Mouse (Mus musculus) embryonic facial prominence, embryonic 15.5 days (tissue): ENCODE results near the gene Tmprss11b. TPM values are rescaled to one million over a fixed set of nuclear protein-coding genes. Genes with fewer than 3 reads are reported as not detected.
"Not testable (repeated sequence)": the region's sequence is repeated elsewhere in the genome, so short reads cannot be mapped to it uniquely, and the experiment has no call there.

ENCODE experiments used
- ATAC-seq: fragments of 200-750 bp; cut with Nextera tagmentation; 2 replicates; pipeline ENCODE4 v1.8.0; 2017; ENCODE audit warnings: low read depth, moderate TSS enrichment; ENCODE audit not compliant: insufficient number of reproducible peaks, low FRiP score, low TSS enrichment
- H3K27ac ChIP-seq: fragments of 300-500 bp; sonication (generic); replicated peaks from 2 replicates; pipeline ENCODE4 v1.5.1; 2015; ENCODE audit warnings: mild to moderate bottlenecking, inconsistent platforms
- H3K27me3 ChIP-seq: fragments of 300-500 bp; sonication (generic); 2 replicates; pipeline ENCODE4 v1.6.1; 2015; ENCODE audit warnings: inconsistent platforms
- H3K36me3 ChIP-seq: fragments of 300-500 bp; sonication (generic); 2 replicates; pipeline ENCODE4 v1.6.1; 2015; ENCODE audit warnings: mild to moderate bottlenecking, inconsistent platforms
- H3K4me1 ChIP-seq: fragments of 300-500 bp; sonication (generic); 2 replicates; pipeline ENCODE4 v1.6.1; 2015; ENCODE audit warnings: inconsistent platforms
- H3K4me2 ChIP-seq: fragments of 300-500 bp; sonication (generic); replicated peaks from 2 replicates; pipeline ENCODE4 v1.6.1; 2015; ENCODE audit warnings: mild to moderate bottlenecking, inconsistent platforms
- H3K4me3 ChIP-seq: fragments of 300-500 bp; sonication (generic); replicated peaks from 2 replicates; pipeline ENCODE4 v1.5.1; 2015; ENCODE audit warnings: mild to moderate bottlenecking, inconsistent platforms
- H3K9ac ChIP-seq: fragments of 300-500 bp; sonication (generic); 2 replicates; pipeline ENCODE4 v1.6.1; 2015; ENCODE audit warnings: inconsistent platforms
- H3K9me3 ChIP-seq: fragments of 300-500 bp; sonication (generic); replicated peaks from 2 replicates; pipeline ENCODE4 v1.6.1; 2016; ENCODE audit warnings: inconsistent platforms
- WGBS: fragments of 180-500 bp; shearing (Covaris S2); methylation state at CpG from one replicate; pipeline ENCODE4 v1.1.7; 2015; 5-methylcytosine and 5-hydroxymethylcytosine counted together
- polyA plus RNA-seq: library from polyadenylated mRNA; unstranded; fragments of >200 nt; fragmentation: Nextera tagmentation; extraction: Ambion mirVana; gene quantifications from 2 replicates; pipeline ENCODE4 v1.2.1, GENCODE M21; 2015

Tmprss11b gene
- polyA plus RNA-seq: 3.0 and 3.5 TPM in 2 replicates

GRCm38 (mm10) chr5:86676262-86676661 lies at the start of gene Tmprss11b:
Gene Tmprss11b, minus strand, starts transcription at chr5:86676362.
- Histone ChIP-seq H3K36me3 (no peaks in the 10 kb centered on the region), H3K4me2 (no peak within 1 kb of the TSS), H3K9ac (no peak within 1 kb of the TSS), H3K9me3 (no peaks in the 10 kb centered on the region), H3K4me1 (no peaks in the 10 kb centered on the region), H3K4me3 (no peak within 1 kb of the TSS), H3K27ac (no peak within 1 kb of the TSS), H3K27me3 (no peaks in the 10 kb centered on the region)
- no peak for ATAC-seq
- 62% methylated on average over 5 of the region's 5 CpGs for WGBS

GRCm38 (mm10) chr5:86725021-86725420 lies 48.9 kb upstream of the Tmprss11b start:
- Histone ChIP-seq H3K4me1 (no peaks in the 10 kb centered on the region), H3K4me3 (no peak overlapping the region), H3K9ac (no peak overlapping the region), H3K27me3 (no peaks in the 10 kb centered on the region), H3K36me3 (no peaks in the 10 kb centered on the region), H3K4me2 (no peak overlapping the region), H3K27ac (no peak overlapping the region), H3K9me3 (no peaks in the 10 kb centered on the region)
- no peak for ATAC-seq

- Histone ChIP-seq H3K27ac (no peak overlapping the region), H3K36me3 (no peaks in the 10 kb centered on the region), H3K4me2 (no peak overlapping the region), H3K27me3 (no peaks in the 10 kb centered on the region), H3K4me3 (no peak overlapping the region), H3K9me3 (no peaks in the 10 kb centered on the region), H3K9ac (no peak overlapping the region), H3K4me1 (no peaks in the 10 kb centered on the region)
- no peak for ATAC-seq
- WGBS: 9% methylated on average over 2 of the region's 2 CpGs
Measured at GRCm38 (mm10) chr5:86722820-86723460, 46.8 kb upstream of the Tmprss11b start.

DNA sequence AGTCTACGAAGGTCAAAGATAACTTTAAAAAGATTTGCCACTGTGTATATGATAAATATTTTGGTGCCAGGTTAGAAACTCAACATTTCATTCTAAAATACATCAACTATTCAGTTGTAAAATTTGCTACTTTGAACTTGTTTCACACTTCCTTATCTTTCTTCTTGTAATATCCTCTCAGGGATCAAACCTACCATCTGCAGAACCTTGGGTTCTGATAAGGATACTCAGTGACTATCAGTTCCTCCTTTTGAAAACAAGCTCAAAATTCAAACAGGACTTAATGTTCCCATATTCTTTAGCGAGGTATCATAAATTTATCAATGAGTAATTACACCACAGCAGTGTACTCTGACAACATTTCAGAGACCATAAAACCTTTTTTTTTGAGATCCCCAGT lies 38.8 kb upstream of the Tmprss11b start:
- no peaks in the 10 kb centered on the region for H3K4me1 ChIP-seq
- WGBS: 84% methylated on average over 2 of the region's 2 CpGs

DNA sequence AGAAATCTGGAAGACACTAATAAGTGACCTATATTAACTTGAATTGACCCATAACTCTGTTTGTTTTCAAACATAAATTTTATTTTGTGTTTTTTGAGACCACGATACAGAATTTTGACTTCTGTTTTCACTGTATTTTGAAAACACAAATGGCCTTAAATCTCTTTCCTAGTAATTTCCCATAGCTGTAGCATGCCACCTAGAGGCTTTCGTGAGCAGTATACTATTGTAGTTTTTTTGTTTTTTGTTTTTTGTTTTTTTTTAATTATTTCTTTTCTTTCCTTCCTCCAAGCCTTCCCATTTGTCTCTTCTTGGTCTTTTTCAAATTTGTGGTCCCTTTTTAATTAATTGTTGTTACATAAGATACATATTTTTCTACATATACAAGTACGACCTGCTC lies 28.8 kb upstream of the Tmprss11b start:
- H3K36me3 ChIP-seq: no peaks in the 10 kb centered on the region
- H3K4me1 ChIP-seq: no peaks in the 10 kb centered on the region
- H3K9me3 ChIP-seq: no peaks in the 10 kb centered on the region
- H3K9ac ChIP-seq: no peak overlapping the region
- H3K4me3 ChIP-seq: no peak overlapping the region
- no peak for ATAC-seq
- no peak overlapping the region for H3K4me2 ChIP-seq
- no peak overlapping the region for H3K27ac ChIP-seq
- 76% methylated on average over 3 of the region's 3 CpGs for WGBS
- no peaks in the 10 kb centered on the region for H3K27me3 ChIP-seq

More for the DNA sequence above, 38.8 kb upstream of the Tmprss11b start:
- Histone ChIP-seq H3K36me3 (no peaks in the 10 kb centered on the region), H3K9ac (no peak overlapping the region), H3K4me2 (no peak overlapping the region), H3K4me3 (no peak overlapping the region), H3K27me3 (no peaks in the 10 kb centered on the region), H3K9me3 (no peaks in the 10 kb centered on the region), H3K27ac (no peak overlapping the region)
- ATAC-seq: no peak

DNA sequence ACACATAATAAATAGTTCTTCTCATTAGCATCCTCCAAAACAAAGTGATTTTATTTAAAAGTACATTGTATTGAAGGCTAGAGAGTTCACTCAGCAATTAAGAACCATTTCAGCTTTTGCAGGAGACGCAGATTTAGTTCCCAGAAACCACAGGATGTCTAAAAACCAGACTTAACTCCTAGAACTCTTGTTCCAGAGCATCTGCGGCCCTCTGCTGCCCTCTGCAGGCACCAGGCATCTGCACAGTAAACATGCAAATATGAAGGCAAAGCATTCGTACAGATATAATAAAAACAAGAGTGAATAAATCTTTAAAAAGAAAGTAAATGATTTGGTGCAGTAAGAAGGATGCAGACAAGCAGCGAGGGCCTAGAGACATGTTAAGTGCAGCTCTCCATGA lies 8.5 kb upstream of the Tmprss11b start:
- H3K27ac ChIP-seq: no peak overlapping the region
- no peak for ATAC-seq
- no peak overlapping the region for H3K4me3 ChIP-seq
- 47% methylated on average over 4 of the region's 4 CpGs for WGBS
- no peaks in the 10 kb centered on the region for H3K9me3 ChIP-seq
- H3K9ac ChIP-seq: no peak overlapping the region
- no peaks in the 10 kb centered on the region for H3K27me3 ChIP-seq
- no peaks in the 10 kb centered on the region for H3K36me3 ChIP-seq
- H3K4me2 ChIP-seq: no peak overlapping the region
- no peaks in the 10 kb centered on the region for H3K4me1 ChIP-seq

- not testable (repeated sequence) for H3K4me3 ChIP-seq, ATAC-seq, H3K36me3 ChIP-seq, H3K9me3 ChIP-seq, H3K4me1 ChIP-seq, H3K9ac ChIP-seq, H3K27ac ChIP-seq, H3K27me3 ChIP-seq, H3K4me2 ChIP-seq
- 27% methylated on average over 4 of the region's 4 CpGs for WGBS
Measured at GRCm38 (mm10) chr5:86649185-86649584, 27.0 kb downstream of the Tmprss11b start.

DNA sequence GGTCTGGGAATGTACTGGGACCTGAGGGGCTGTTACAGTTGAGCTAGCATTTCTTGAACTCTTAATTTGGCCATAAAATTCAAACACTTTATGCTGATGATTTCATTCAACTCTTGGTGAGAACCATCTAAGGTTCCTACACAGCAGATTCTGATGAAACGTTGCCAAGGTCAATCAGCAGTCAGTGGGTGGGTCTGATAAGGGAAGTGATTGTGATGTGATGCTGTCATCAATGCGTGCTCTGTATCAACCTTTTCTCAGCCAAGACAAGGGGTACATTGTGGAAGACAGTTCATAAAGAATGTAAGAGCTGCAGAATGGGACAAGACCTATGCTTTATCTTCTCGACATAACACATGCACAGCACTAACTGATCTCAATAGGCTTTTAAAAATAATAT lies 35.4 kb downstream of the Tmprss11b start:
- Histone ChIP-seq H3K4me1 (no peaks in the 10 kb centered on the region), H3K9ac (no peak overlapping the region), H3K4me2 (no peak overlapping the region), H3K4me3 (no peak overlapping the region), H3K9me3 (no peaks in the 10 kb centered on the region), H3K27ac (no peak overlapping the region), H3K36me3 (no peaks in the 10 kb centered on the region), H3K27me3 (no peaks in the 10 kb centered on the region)
- whole genome bisulfite sequencing: 55% methylated on average over 3 of the region's 3 CpGs
- no peak for ATAC-seq

DNA sequence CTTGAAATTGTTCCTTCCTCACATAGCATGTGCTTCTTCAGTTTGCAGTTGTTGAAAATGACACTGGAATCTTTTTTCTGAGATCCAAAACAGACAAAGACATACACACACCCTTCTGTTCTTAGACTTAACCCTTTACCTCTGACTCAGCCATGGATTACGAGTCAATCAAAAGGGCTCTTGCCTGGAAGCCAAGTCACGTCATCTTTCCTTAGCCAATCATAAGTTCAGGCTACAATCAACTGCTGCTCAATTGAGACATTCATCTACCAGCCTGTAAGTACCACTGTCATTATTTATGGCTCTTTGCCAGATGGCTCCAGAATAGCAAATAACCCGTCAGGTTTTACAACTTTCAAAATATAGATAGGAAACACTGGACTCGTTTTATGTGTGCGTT lies 43.8 kb downstream of the Tmprss11b start, which contains the start of gene Tmprss11f:
Gene Tmprss11f, minus strand, starts transcription at position 101 of the 400 bp plus-strand sequence.
- Histone ChIP-seq H3K4me3 (no peak within 1 kb of the TSS), H3K27ac (no peak within 1 kb of the TSS), H3K4me2 (no peak within 1 kb of the TSS), H3K36me3 (no peaks in the 10 kb centered on the region), H3K27me3 (no peaks in the 10 kb centered on the region), H3K9me3 (no peaks in the 10 kb centered on the region), H3K4me1 (no peaks in the 10 kb centered on the region), H3K9ac (no peak within 1 kb of the TSS)
- ATAC-seq: no peak
- WGBS: 56% methylated on average over 5 of the region's 5 CpGs

DNA sequence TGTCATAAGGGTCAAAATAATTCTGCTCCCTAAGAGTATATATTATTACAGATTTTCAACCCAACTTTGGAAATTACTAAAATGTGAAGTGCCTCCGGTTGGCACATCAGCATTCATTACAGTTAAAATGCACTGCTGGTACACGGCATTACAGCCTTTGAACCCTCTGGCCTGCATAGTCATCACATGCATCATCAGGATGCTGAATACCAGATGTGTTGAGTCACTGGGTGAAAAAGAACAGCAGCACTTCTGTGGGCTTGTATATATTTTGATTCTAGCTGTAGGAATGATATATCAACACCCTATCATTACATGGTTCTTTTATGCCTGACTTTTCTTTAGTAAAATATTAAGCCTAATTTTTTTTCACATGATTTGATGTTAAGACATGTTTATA lies 45.5 kb downstream of the Tmprss11b start:
- Histone ChIP-seq H3K27me3 (no peaks in the 10 kb centered on the region), H3K4me2 (no peak overlapping the region), H3K27ac (no peak overlapping the region), H3K4me3 (no peak overlapping the region), H3K4me1 (no peaks in the 10 kb centered on the region), H3K36me3 (no peaks in the 10 kb centered on the region), H3K9ac (no peak overlapping the region), H3K9me3 (no peaks in the 10 kb centered on the region)
- no peak for ATAC-seq
- 27% methylated on average over 2 of the region's 2 CpGs for WGBS

GRCm38 (mm10) chr5:86621778-86622177 lies 54.4 kb downstream of the Tmprss11b start:
- no peak for ATAC-seq

More at GRCm38 (mm10) chr5:86621778-86622177, 54.4 kb downstream of the Tmprss11b start:
- Histone ChIP-seq H3K9me3 (no peaks in the 10 kb centered on the region), H3K4me1 (no peaks in the 10 kb centered on the region), H3K27me3 (no peaks in the 10 kb centered on the region), H3K4me2 (no peak overlapping the region), H3K9ac (no peak overlapping the region), H3K27ac (no peak overlapping the region), H3K36me3 (no peaks in the 10 kb centered on the region), H3K4me3 (no peak overlapping the region)
- 74% methylated on average over 1 of the region's 1 CpGs for WGBS
